Comparison of ENCODE assay signal across 24 mouse cellular contexts in genomic region chr11:24350839-24351238, GRCm38 (mm10).
A peak's percentile ranks its signal among the peaks of the same experiment; 100 is the strongest.
DNase-seq lines count a peak whose midpoint lies in the region; ATAC-seq and TF ChIP-seq lines count a peak whose summit lies in the region.
"Had no signal": no experiment of that assay in that cellular context is flagged by ENCODE, and none has a peak within 500 bp of the region (broad histone marks: within the 10 kb centered on the region; RNA-seq: fewer than 3 reads in every experiment).

No protein-coding gene starts in this region.

- H3K79me2 ChIP-seq in liver, adult 2 months (ENCODE audit: control insufficient read depth, insufficient read depth, low read length) = no peaks in the 10 kb centered on the region

- H3K4me3 ChIP-seq in liver, adult 2 months (ENCODE audit: insufficient read depth, low read depth, low read length) = no peak overlapping the region
- H3K4me3 ChIP-seq in kidney, adult 2 months (ENCODE audit: insufficient read depth, low read depth, low read length) = no peak overlapping the region
- no peak overlapping the region for H3K4me3 ChIP-seq in stomach, embryonic 16.5 days (replicated peaks; ENCODE audit: low read length)
- H3K4me3 ChIP-seq in hindbrain, embryonic 16.5 days (ENCODE audit: low read length) = no peak overlapping the region
- H3K4me3 ChIP-seq in lung, adult 2 months (replicated peaks; ENCODE audit: extremely low read depth, low read depth, low read length) = no peak overlapping the region
- H3K4me3 ChIP-seq: hindbrain, embryonic 15.5 days; limb, embryonic 12.5 days; liver, embryonic 13.5 days; myocyte had no signal

- H3K4me1 ChIP-seq in liver, adult 2 months (ENCODE audit: control insufficient read depth, insufficient read depth, low read length) = no peaks in the 10 kb centered on the region
- no peaks in the 10 kb centered on the region for H3K4me1 ChIP-seq in kidney, adult 2 months (ENCODE audit: control insufficient read depth, insufficient read depth, low read length)
- peaks cover 6% of the 10 kb centered on the region; the same call in 1 of the 2 replicates for H3K4me1 ChIP-seq in stomach, embryonic 16.5 days (ENCODE audit: control insufficient read depth, insufficient read depth, low read length)
- H3K4me1 ChIP-seq in hindbrain, embryonic 16.5 days (ENCODE audit: control insufficient read depth, insufficient read depth, low read depth, low read length) = peaks cover 9% of the 10 kb centered on the region
- H3K4me1 ChIP-seq in lung, adult 2 months (ENCODE audit: control insufficient read depth, insufficient read depth, low read length) = no peaks in the 10 kb centered on the region
- H3K4me1 ChIP-seq: liver, embryonic 13.5 days had no signal

- no peaks in the 10 kb centered on the region for H3K9me3 ChIP-seq in stomach, embryonic 16.5 days (replicated peaks; ENCODE audit: control insufficient read depth, low read length)
- no peaks in the 10 kb centered on the region for H3K9me3 ChIP-seq in hindbrain, embryonic 16.5 days (ENCODE audit: control insufficient read depth, low read length)
- H3K9me3 ChIP-seq: hindbrain, embryonic 15.5 days; limb, embryonic 12.5 days; liver, embryonic 13.5 days had no signal

- TF ChIP-seq POLR2A in liver, adult 2 months (IDR thresholded peaks at IDR 0.05; ENCODE audit: extremely low read depth, insufficient read depth, low read length) = no peak
- no peak for TF ChIP-seq POLR2A in kidney, adult 2 months (IDR thresholded peaks at IDR 0.05; ENCODE audit: low read depth, low read length)
- TF ChIP-seq POLR2A in lung, adult 2 months (IDR thresholded peaks at IDR 0.05; ENCODE audit: borderline replicate concordance, extremely low read depth, low read depth, low read length) = no peak

- 81% methylated on average over 4 of the region's 4 CpGs for WGBS in liver, adult 2 months
- WGBS in kidney, adult 2 months = 92% methylated on average over 4 of the region's 4 CpGs
- WGBS in stomach, embryonic 16.5 days = 82% methylated on average over 4 of the region's 4 CpGs
- 88% methylated on average over 4 of the region's 4 CpGs for WGBS in hindbrain, embryonic 16.5 days
- WGBS in lung, adult 2 months = 89% methylated on average over 4 of the region's 4 CpGs

- H3K9ac ChIP-seq in liver, adult 2 months (ENCODE audit: low read depth, low read length) = no peak overlapping the region
- H3K9ac ChIP-seq in stomach, embryonic 16.5 days (ENCODE audit: low read length) = no peak overlapping the region
- H3K9ac ChIP-seq in hindbrain, embryonic 16.5 days (ENCODE audit: low read depth, low read length) = no peak overlapping the region
- H3K9ac ChIP-seq: hindbrain, embryonic 15.5 days; limb, embryonic 12.5 days; liver, embryonic 13.5 days; lung, embryonic 14.5 days had no signal

- no peak for TF ChIP-seq CTCF in liver, adult 2 months (IDR thresholded peaks at IDR 0.05; ENCODE audit: low read depth, low read length)
- TF ChIP-seq CTCF in kidney, adult 2 months (conservative IDR thresholded peaks at IDR 0.05; ENCODE audit: insufficient read depth, insufficient read length, low read depth, low read length) = no peak
- no peak for TF ChIP-seq CTCF in lung, adult 2 months (IDR thresholded peaks at IDR 0.05; ENCODE audit: insufficient read depth, low read length)

- H3K36me3 ChIP-seq in liver, adult 2 months (ENCODE audit: control insufficient read depth, insufficient read depth, low read length) = no peaks in the 10 kb centered on the region
- no peaks in the 10 kb centered on the region for H3K36me3 ChIP-seq in kidney, adult 2 months (ENCODE audit: control insufficient read depth, insufficient read depth, low read length)
- no peaks in the 10 kb centered on the region for H3K36me3 ChIP-seq in stomach, embryonic 16.5 days (ENCODE audit: control insufficient read depth, insufficient read depth, low read length)
- H3K36me3 ChIP-seq in hindbrain, embryonic 16.5 days (ENCODE audit: control insufficient read depth, insufficient read depth, low read length) = no peaks in the 10 kb centered on the region
- H3K36me3 ChIP-seq: hindbrain, embryonic 15.5 days; limb, embryonic 12.5 days; liver, embryonic 13.5 days had no signal

- DNase-seq in liver, adult 2 months (ENCODE audit: extremely low read depth, low read depth, low spot score) = peak; percentile 40
- no peak for DNase-seq in liver
- DNase-seq in kidney, adult 2 months = peak; percentile 46
- peak; percentile 32 for DNase-seq in kidney, postnatal 10 days
- no peak for DNase-seq in gastrocnemius, postnatal 25 days
- no peak for DNase-seq in lung, adult 2 months
- DNase-seq: adrenal gland, adult 8-10 months; cerebellum, adult 8-10 months; gastrocnemius, postnatal 36 days; layer of hippocampus, postnatal 36 days; liver, embryonic 13.5 days; lung, embryonic 14.5 days; lung, postnatal 4 days; right cerebral cortex, adult 18-20 months; right cerebral cortex, postnatal 4 days had no signal

- no peaks in the 10 kb centered on the region for H3K27me3 ChIP-seq in liver, adult 2 months (ENCODE audit: control insufficient read depth, insufficient read depth, low read length)
- H3K27me3 ChIP-seq in kidney, adult 2 months (replicated peaks; ENCODE audit: control insufficient read depth, insufficient read depth, low read length) = no peaks in the 10 kb centered on the region
- no peaks in the 10 kb centered on the region for H3K27me3 ChIP-seq in stomach, embryonic 16.5 days (ENCODE audit: control insufficient read depth, insufficient read depth, low read length)
- 0 out of 2 replicates have a peak, but pooled peaks cover 2% of the 10 kb centered on the region for H3K27me3 ChIP-seq in hindbrain, embryonic 16.5 days (replicated peaks; ENCODE audit: control insufficient read depth, insufficient read depth, low read length)
- H3K27me3 ChIP-seq: hindbrain, embryonic 15.5 days; limb, embryonic 12.5 days; liver, embryonic 13.5 days had no signal

- no peak overlapping the region for H3K27ac ChIP-seq in liver, adult 2 months (replicated peaks; ENCODE audit: insufficient read depth, low read depth, low read length)
- H3K27ac ChIP-seq in kidney, adult 2 months (ENCODE audit: insufficient read depth, low read depth, low read length) = no peak overlapping the region
- H3K27ac ChIP-seq in stomach, embryonic 16.5 days (ENCODE audit: low read length) = no peak overlapping the region
- no peak overlapping the region for H3K27ac ChIP-seq in hindbrain, embryonic 16.5 days (ENCODE audit: low read depth, low read length)
- H3K27ac ChIP-seq: hindbrain, embryonic 15.5 days; kidney, postnatal 0 days; limb, embryonic 12.5 days; liver, embryonic 13.5 days had no signal

- no peak overlapping the region for H3K4me2 ChIP-seq in stomach, embryonic 16.5 days (ENCODE audit: low read depth, low read length)
- H3K4me2 ChIP-seq in hindbrain, embryonic 16.5 days (ENCODE audit: low read length) = no peak overlapping the region
- H3K4me2 ChIP-seq: hindbrain, embryonic 15.5 days; limb, embryonic 12.5 days; liver, embryonic 13.5 days; lung, embryonic 14.5 days had no signal

- ATAC-seq in stomach, embryonic 16.5 days (ENCODE audit: insufficient read depth, low FRiP score) = peak; percentile 62
- ATAC-seq in hindbrain, embryonic 16.5 days = no peak
- ATAC-seq: activated CD4-positive, CD25-positive, alpha-beta regulatory T cell, adult 4 months; forebrain, embryonic 16.5 days; midbrain, embryonic 16.5 days had no signal

Comparison
In these comparisons a context has a peak if more than half of its experiments do, and no peak if none do; other contexts are left out.
1. DNase-seq: peak in liver, adult 2 months (single experiment), kidney, adult 2 months (single experiment) and kidney, postnatal 10 days (single experiment); none in liver (single experiment), gastrocnemius, postnatal 25 days (single experiment) and lung, adult 2 months (single experiment).